Mouse (Mus musculus) C2C12 (cell line): ENCODE data around the gene Mgat4b.

Experiments used
- CEBPB ChIP-seq: IDR thresholded peaks from one replicate; pipeline ENCODE4 v1.6.1; 2011; ENCODE audit warnings: low read depth, mild to moderate bottlenecking, control low read depth, moderate library complexity
- CTCF ChIP-seq: IDR thresholded peaks from one replicate; pipeline ENCODE4 v1.5.1; 2011; ENCODE audit not compliant: control insufficient read depth, insufficient read depth, insufficient read length
- MAX ChIP-seq: IDR thresholded peaks from one replicate; pipeline ENCODE4 v1.6.1; 2011; ENCODE audit warnings: mild to moderate bottlenecking, control low read depth
- USF1 ChIP-seq: IDR thresholded peaks from one replicate; pipeline ENCODE4 v1.6.1; 2011; ENCODE audit warnings: low read depth, mild to moderate bottlenecking, control low read depth, moderate library complexity

GRCm38 (mm10) chr11:50168352-50168751 lies 42.3 kb upstream of the Mgat4b start:
- TF ChIP-seq CTCF, result no peak
- TF ChIP-seq MAX, result no peak
- no peak for TF ChIP-seq USF1
- no peak for TF ChIP-seq CEBPB
